Mouse (Mus musculus) common myeloid progenitor, adult 5-6 weeks (primary cell): ENCODE measurements at regions not wholly inside any gene's neighbourhood (a gene's known extent, or its start where the extent isn't known, plus 50 kb on each side); places are given as distances from the start of the nearest gene placed in this dataset.

Experiments used
- ATAC-seq: replicated peaks from 2 replicates; pipeline ENCODE4 v1.8.0; 2016; ENCODE audit warnings: low read depth, mild to moderate bottlenecking, moderate TSS enrichment, inconsistent platforms; ENCODE audit not compliant: poor library complexity, severe bottlenecking

DNA sequence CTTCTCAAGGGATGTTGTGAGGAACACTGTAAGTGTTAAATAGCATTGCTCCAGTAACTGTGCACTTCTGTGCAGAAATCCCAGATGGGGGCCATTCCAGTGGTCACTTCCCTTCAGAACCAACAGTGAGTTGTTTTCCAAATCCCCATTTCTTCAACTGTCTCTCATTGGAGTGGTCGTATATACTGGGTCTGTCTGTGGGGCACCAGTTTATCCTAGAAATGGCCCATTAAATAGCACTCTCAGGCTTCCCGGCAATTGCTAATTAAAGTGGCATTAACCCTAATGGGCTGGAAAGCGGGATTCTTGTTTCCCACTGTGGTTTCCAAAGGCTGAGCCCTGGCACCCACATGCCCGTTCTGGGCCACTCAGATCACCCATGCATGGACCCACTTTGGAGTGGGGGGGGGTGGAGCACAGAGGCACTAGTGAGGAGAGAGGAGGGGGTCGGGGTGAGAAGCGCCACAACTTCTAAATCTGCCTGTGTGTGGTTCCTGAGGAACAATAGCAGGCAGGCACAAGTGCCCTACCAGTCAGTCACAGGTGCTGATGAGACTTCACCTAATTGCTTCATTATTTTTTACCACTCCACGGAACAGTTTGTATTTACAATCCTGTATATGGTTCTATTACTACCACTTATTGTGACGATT lies 78.1 kb downstream of the Fam204a start:
- ATAC-seq = no peak

DNA sequence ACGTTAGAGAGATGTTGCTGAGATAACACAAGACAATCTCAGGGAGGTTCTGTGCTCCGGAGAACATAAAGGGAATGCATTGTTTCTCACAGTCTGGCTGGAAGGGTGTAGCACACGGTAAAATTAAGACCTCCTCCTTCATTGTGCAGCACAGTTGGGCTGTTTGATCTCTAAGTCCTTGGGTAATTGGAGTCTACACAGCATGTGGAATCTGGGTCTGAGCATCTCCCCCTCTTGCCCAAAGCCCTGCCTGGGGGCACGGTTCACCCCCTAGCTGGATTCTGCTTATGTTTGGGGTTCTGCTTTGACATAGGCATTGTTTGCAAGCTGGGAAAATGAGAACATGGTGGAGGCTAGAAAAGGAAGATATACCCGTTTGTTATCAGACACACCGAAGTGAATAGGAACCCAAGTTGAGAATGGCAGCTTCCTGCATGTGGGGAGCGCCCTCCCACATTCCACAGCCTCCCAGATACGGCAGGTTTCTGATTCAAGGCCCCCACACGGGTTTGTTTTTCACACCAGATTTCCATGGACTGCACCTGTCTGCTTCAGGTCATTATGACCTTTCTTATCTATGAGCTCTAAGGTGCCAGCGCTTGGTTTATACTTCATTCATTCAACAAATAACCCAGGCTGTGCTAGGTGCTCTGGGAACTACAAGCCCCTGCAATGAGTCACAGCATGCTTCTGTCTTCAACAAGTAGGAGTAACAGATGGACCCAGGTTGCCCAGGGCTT lies 79.9 kb downstream of the Fam204a start:
- no peak for ATAC-seq

DNA sequence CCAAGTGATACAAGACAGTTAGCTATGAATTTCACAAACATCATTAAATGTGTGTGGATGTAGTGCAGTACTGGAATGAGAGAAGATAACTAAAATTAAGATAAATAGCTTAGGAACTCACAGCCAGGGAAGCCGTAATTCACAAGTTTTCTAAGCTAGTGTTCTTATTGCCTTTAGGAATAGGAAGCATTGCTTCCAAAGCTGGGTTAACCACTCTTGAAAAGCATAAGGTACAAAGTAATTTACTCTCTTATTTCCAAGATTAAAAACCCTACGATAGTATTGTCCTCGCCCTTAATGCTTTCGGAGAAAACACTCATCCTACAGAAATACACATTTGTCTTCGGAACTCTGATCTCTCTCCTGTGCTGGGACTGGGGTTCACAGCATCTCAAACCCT lies 81.3 kb downstream of the Fam204a start:
- no peak for ATAC-seq

DNA sequence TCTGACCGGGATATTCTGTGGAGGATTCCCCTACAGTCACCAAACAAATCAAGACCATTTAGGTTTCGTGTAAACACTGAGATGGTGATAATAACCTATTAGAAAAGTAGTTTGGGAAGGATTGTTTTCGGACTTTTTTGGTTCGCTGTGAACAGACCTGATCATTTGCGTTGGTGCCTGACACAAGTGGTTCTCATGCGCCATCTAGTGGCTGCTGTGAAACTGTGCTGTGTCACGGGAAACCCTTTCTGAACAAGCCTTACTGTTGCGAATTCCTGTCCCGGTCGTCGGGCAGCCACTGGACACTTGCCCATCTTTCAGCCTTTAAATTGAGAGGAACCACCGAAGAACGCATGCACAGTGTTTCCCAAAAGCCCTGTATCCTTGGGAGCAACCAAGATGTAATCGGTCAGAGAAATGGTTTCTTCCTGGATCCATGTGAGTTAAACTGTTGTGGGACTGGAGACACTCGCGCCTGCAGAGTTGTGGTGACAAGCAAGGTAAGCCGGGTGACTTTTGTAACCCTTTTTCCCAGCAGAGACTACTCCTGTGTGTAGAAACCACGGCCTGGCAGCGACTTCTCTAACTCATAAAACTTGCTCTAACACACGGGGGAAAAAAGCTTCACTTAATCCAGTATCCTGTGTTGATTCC lies 82.0 kb downstream of the Fam204a start:
- ATAC-seq = peak; percentile 99

DNA sequence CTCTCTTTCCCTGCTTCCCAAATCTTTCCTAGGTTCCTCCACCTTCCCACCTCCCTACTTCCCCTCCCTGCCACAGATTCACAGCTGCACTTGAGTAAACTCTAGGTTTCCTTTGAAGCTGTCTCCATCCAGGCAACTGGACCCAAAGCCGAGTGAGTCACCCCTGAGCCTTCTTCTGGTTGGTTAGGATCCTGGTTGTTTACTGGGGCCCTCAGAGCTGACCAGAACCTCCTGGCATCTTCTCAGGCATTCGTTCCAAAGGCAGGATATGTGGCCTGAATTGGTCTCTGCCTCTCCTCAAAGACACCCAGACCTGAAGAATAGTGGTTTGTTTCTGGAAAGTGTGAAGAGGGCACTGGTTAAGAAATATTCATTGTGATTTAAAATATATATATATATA lies 87.6 kb downstream of the Fam204a start:
- ATAC-seq = no peak

DNA sequence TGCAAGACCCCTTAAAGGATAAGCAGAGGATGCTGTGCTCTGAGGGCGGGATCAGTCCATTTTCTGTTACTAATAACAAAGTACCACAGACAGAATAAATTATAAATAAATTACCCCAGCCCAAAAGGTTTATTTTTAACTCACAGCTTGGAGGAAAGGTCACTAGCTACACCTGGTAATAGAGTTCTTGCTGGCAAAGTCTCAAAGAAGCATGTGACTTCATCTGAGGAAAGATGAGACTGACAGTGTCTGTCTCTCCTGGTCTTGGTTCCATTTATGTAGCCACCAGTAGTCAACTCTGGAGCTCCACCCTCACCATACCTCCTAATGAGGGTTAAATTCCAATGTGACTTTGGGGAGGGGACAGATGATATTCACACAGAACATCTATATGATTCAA lies 90.0 kb downstream of the Fam204a start:
- no peak for ATAC-seq

DNA sequence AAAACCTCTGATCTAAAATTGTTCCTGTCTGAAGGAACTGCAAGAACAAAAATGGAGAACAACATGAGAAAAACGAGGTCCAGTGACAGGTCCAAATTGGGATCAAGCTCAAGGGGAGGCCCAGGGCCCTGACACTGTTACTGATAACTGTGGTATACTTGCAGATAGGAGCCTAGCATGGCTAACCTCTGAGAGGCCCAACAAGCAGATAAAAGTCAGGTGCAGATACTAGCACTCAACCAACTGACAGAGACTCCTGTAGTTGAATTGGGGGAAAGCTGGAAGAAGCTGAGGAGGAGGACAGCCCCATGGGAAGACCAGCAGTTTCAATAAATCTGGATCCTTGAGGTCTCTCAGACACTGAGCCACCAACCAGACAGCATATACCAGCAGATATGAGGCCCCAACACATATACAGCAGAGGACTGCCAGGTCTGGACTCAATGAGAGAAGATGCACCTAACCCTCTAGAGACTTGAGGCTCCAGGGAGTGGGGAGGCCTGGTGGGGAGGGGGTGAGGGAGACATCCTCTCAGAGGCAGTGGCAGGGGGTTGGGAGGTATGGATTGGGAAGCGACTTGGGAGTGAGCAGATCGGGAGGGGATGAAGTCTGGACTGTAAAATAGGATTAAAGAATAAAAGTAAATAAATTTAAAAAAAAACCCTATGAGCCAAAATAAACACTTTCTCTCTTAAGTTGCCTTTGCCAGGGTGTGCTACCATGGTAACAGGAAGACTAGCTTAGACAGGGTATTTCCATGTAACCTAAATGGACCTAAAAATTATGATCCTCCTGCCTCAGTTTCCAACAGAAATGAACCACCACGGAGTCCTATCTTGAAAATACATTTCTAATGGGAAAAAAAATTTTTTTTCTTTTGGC lies 91.8 kb downstream of the Fam204a start:
- ATAC-seq = no peak

DNA sequence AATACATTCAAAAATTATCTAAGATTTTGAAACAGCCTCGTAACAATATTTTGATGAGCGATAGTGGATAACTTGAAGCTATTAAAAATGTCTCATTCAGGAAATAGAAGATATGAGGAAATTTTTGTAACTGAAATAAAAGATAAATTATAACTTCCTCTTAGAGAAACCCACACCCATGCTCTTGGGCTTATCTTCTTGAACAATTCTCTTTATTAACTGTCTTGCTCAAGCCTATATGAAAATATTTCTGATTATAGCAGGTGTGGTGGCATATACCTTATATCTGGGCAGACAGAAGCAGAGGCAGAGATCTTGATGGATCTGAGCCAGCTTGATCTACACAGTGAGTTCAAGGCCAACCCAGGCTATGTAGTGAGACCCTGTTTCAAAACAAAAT lies 96.9 kb downstream of the Fam204a start:
- ATAC-seq = peak; percentile 36; the same call in 1 of the 2 replicates

DNA sequence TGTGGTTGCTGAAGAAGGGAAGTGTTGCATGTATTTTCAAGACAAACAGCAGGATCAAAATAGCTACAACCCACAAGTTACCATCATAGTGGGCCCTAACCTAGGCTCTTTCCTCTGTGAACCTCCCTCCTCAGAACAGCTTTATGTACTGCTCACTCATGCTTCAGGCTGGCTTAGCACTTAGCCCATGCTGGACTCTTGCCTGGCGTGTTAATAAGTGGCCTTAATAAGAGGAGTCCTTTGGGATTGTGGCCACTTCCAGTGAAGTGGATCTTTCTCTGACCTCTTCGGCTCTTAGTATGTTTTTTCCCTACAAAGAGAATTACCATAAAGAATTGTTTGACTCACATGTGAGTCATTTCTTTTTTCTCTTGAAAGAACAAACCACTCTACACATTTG lies 101.9 kb downstream of the Fam204a start:
- no peak for ATAC-seq

DNA sequence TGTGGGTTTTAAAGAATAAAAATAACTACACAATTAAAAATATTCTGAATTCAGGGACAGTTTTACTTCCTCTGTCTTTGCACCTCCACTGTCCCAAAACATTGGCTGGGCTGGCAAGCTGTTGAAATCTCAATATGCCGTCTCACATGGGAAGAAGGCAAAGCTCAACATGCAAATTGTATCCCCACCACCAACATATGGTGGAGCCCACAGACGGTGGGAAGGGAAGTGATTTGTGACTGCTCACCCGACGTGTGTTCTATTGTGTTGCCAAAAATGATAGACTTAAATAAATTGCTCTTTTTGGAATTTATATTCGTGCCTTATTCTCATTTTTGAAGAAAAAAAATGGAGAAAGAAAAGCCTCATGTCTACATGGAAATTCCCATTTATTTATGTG lies 105.6 kb downstream of the Fam204a start:
- no peak for ATAC-seq

DNA sequence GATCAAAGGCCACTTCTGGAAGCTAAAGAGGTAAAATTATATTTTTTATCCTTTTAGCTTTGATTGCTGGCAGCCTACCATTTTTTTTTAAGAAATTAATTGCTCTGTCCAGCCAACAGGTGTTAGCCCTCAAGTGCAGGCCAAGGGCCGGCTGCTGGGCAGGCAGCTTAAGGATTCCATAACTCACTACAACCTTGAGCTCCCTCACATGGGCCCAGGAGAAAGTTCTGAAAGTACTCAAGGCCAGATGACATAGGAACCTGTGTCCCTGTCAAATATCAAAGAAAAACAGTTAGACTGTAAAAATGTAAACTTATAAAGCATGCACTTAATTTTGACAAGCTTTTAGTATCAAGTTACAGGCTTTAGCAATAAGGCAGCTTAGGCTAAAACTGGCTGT lies 107.5 kb downstream of the Fam204a start:
- ATAC-seq = no peak

DNA sequence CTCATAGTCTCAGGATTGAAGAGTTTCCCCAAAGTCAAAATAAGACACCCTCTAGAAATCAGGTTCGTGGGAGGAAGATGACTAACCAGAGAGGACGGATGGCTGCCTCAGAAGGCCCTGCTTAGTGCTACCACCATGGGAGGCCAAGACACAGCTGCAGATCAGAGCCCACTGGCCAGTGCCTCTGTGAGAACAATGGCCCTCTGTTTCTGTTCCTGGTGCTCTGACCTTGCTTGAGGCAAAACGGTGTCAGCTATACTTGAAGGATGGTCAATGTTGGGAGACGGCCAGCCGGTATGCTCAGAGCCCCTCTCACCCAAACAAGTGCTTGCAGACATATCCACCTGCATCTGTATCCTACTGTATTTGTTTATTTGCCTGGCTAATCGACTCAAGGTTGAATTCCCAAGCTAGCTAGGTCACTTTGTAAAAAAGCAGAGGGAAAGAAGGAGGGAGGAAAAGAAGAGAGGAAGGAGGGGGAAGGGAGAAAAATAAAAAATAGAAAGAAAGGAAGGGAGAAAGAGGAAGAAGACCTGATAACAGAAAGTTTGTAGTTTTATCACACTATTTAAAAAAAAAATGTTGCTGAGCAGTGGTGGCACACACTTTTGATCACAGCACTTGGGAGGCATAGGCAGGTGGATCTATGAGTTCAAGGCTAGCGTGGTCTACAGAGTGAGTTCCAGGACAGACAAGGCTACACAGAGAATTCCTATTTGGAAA lies 112.7 kb downstream of the Fam204a start:
- no peak for ATAC-seq

DNA sequence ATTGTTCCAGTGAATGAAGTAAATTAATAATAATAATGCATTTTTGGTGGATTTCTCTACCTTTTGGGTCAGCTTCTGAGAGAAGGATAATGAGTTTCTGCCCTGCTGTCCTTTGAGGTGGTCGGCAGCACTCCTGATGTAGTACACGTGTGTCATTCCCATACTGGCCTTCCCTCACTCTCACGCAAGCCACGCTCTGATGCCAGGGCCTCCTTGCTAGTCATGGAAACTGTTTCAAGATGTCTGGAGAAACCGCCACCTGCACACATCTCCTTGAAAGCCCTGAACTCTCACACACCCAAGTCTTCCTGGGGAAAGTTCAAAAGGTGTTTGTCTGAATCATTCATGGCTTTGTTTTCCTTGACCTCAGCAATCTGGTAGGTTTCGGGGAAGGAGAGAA lies 116.2 kb downstream of the Fam204a start:
- no peak for ATAC-seq

DNA sequence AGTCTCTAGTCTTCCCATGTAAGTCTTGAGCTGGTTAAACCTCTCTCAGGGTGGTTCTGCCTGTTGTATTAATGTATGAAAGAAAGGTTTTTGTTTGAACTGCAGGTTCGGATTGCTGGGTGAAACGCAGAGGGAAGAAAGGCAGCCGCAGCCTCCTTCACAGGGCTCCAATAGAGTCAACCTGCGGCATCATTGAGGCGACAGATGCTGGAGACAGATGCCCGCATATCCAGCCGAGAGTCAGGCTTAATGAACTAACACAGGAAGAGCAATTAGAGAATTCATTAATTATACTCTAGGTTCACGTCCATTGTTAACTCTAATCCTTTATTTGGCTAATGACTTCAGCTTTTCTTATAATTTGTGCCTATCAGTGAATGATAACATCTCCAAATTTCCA lies 117.0 kb downstream of the Fam204a start:
- ATAC-seq = no peak

DNA sequence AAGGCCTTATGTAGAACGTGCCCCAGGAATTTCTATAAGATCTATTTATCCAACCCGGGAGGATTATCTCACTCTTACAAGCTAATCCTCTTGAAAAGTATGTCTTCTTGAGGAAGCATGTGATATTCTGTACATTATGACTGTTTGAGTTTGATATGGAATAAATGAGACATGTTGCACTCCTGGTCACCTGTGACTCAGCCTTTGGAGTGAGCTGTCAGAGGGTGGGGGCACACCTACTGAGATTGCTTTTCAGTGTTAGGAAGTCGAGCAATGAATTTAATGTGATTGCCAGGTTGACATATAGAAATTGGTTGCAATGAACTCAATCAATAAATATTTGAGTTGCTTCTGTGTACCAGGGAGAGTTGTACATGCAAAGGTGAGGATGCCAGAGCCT lies 128.6 kb downstream of the Fam204a start:
- ATAC-seq = no peak

DNA sequence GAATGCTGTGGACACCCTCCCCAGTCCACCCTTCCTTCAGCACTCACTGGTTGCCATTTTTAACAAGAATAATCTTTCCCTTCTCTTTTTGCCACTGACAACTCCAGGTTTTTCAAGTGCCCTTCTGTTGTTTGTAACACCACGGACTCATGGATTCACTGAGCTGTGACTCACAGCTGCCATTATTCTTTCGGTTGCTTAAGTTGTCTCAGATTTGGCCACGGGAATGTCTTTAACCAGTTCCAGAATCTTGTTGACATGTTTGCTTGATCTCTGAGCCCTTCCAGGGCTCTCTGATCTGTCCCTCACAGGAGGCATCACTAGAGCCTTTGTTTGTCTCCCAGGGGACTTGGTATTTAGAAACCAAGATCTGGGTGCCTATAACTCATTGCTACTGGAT lies 131.5 kb upstream of the Rab11fip2 start:
- no peak for ATAC-seq

DNA sequence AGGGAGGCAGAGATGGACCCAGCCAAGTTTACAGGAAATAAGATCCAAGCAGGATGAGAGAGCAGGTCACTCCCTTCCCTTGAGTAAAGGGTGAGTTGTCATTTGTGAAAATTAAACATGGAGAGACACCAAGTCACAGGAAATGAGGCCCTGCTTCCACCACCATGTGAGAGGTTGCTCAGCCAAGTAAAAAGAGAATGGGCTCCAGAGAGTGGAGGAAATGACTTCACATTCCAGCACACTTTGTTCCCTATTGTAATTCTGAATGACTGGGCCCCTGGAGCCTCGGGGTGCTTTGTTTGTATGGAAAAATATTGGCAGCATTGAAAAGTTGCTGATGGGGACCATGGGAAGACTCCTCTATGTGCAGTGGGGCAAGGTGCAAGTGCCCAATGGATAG lies 129.9 kb upstream of the Rab11fip2 start:
- ATAC-seq = no peak

DNA sequence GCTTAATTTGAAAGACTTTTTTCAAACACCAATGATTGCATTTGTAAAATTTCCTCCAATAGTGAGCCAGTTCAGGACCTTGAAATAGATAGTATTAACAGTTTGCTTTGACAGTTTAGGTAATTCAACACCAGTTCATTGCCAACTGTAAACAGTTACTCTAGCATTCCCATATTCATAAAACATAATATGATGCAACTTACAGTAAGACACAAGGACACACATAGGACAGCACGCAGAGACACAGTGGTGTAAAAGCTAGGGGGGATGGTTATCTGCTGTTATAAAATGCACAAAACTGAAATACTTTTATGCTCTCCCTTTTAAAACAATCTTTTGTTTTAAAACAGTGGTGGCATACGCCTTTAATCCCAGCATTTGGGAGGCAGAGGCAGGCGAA lies 122.7 kb upstream of the Rab11fip2 start:
- no peak for ATAC-seq

DNA sequence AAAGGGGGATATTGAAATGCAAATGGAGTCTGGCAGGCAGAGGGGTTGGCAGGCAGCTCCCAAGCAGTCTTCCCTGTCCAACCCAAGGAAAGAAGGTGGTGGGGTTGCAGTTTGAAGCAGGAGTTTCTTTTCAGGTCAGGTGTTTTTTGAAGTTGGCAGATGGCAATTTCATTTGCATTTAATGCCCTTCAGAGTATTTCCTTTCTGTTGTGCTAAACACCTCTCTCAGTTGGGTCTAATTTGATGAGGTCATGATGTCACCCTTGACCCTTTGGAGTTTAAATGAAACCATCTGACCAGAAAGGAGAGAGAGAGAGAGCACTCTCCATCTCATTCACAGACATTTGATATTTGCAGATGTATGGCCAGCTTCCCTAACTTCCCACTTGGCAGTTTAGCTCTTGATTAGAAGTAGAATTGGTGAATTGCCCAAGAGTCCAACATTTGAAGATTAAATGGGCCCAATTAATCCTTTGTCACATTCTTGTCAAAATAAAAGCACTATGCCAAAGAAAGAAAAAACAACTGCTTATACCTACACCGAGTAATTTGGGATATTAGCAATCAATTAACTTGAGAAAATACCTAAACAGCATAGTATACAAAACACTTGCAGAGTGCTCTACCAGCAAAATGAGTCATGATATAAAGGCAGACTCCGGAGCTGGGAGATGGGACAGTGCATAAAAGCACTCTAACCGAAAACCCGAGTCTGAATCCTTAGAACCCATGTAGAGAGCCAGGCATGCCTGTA lies 111.8 kb upstream of the Rab11fip2 start:
- no peak for ATAC-seq
